Mouse (Mus musculus): ENCODE measurements around the gene Sirt5. TPM values are rescaled to one million over a fixed set of nuclear protein-coding genes. Genes with fewer than 3 reads are reported as not detected.
A peak's percentile ranks its signal among the peaks of the same experiment; 100 is the strongest.

Gene Sirt5
- polyA plus RNA-seq, 1 experiment = 9.0 TPM

DNA sequence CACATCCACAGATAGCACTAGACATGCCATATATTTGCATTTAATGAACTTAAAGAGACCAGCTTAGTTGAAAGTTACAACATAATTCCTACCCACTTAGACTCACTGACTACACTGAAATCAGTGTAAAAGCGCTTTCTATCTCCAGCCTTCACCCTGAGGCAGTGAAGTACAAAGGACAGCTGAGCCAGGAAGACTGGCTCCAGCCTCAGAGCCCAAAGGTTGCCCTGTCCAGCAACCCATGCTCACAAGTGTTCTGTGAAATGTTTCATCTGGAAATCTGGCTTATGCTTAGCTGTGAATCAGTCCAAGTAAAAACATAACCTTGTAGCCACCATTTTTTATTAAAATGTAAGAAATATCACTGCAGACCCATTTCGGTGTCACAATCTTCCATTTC is 48.3 kb downstream of the Sirt5 start:
- no peak overlapping the region for H3K4me3 ChIP-seq (replicated peaks)
- no peaks in the 10 kb centered on the region for H3K27me3 ChIP-seq (replicated peaks)
- TF ChIP-seq GATA1 (IDR thresholded peaks at IDR 0.05; ENCODE audit: borderline replicate concordance, low read length) = no peak
- no peak for TF ChIP-seq FLI1 (IDR thresholded peaks at IDR 0.05; ENCODE audit: low read length)
- H3K9me3 ChIP-seq = no peaks in the 10 kb centered on the region
- H3K36me3 ChIP-seq (replicated peaks; ENCODE audit: low read length) = peaks cover 99% of the 10 kb centered on the region
- H3K4me1 ChIP-seq = peaks cover 3% of the 10 kb centered on the region; the same call in 1 of the 2 replicates

DNA sequence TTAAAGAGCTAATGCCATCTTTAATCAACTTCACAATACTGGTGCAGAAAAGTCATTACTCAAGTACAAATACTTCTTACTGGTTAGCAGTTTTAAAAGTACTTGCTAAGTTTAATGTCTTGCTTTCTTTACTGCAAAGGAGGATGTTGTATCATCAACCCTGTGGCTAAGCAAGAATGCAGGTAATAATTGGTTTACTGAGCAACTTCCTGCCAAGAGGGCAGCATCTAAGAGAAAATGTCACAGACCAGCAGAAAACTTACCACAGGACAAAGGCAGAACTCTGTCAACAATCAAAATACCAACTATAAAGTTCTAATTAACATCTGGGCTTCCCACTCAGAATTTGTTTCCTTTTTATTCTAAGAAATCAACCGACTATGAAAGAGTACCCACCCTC is 50.0 kb downstream of the Sirt5 start:
- Histone ChIP-seq H3K36me3 (replicated peaks; ENCODE audit: low read length) (peaks cover 100% of the 10 kb centered on the region), H3K27me3 (replicated peaks) (no peaks in the 10 kb centered on the region), H3K4me1 (peaks cover 8% of the 10 kb centered on the region; the same call in 1 of the 2 replicates), H3K4me3 (replicated peaks) (no peak overlapping the region), H3K9me3 (no peaks in the 10 kb centered on the region)
- TF ChIP-seq FLI1 (IDR thresholded peaks at IDR 0.05; ENCODE audit: low read length) = no peak
- no peak for TF ChIP-seq GATA1 (IDR thresholded peaks at IDR 0.05; ENCODE audit: borderline replicate concordance, low read length)

DNA sequence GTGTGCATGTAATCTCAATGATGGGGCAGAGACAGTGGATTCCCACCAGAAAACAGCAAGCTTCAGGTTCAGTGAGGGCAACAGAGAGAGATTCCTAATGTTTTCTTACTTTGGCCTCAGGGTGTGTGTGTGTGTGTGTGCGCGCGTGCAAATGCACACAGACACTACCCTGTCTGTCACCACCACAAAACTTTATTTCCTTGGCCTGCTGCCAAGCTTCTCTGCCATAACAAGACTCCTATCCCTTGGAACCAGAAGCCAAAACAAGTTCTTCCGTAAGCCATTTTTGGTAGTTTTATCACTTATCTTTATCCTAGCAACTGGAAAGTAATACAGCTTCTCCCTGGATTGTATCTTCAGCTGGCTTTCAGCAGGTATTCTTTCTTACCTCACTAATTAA is 63.1 kb downstream of the Sirt5 start:
- Histone ChIP-seq H3K9me3 (no peaks in the 10 kb centered on the region), H3K4me1 (peaks cover 38% of the 10 kb centered on the region), H3K36me3 (replicated peaks; ENCODE audit: low read length) (peaks cover 88% of the 10 kb centered on the region), H3K27me3 (replicated peaks) (no peaks in the 10 kb centered on the region), H3K4me3 (replicated peaks) (no peak overlapping the region)
- TF ChIP-seq FLI1 (IDR thresholded peaks at IDR 0.05; ENCODE audit: low read length) (no peak), GATA1 (IDR thresholded peaks at IDR 0.05; ENCODE audit: borderline replicate concordance, low read length) (no peak)

DNA sequence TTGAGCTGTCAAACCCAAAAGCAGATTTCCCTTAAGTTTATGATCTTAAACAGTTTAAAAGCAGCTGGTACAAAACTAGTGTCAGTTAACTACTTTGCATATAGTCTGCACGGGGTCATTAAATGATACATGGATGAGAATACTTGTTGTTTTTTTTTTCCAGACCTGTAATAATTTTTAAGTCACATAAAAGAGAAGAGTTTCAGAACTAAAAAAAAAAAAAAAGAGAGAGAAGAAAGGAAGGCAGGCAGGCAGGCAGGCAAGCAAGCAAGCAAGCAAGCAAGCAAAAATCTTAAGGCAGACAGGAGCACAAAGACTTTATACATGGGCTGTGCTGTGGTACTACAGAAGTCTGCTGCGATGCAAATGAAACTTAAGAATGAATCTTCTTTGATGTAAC is 68.1 kb downstream of the Sirt5 start:
- H3K4me1 ChIP-seq = peaks cover 45% of the 10 kb centered on the region; the same call in 1 of the 2 replicates
- no peaks in the 10 kb centered on the region for H3K9me3 ChIP-seq
- TF ChIP-seq GATA1 (IDR thresholded peaks at IDR 0.05; ENCODE audit: borderline replicate concordance, low read length) (no peak), FLI1 (IDR thresholded peaks at IDR 0.05; ENCODE audit: low read length) (no peak)
- H3K27me3 ChIP-seq (replicated peaks) = no peaks in the 10 kb centered on the region
- no peak overlapping the region for H3K4me3 ChIP-seq (replicated peaks)
- peaks cover 78% of the 10 kb centered on the region for H3K36me3 ChIP-seq (replicated peaks; ENCODE audit: low read length)

DNA sequence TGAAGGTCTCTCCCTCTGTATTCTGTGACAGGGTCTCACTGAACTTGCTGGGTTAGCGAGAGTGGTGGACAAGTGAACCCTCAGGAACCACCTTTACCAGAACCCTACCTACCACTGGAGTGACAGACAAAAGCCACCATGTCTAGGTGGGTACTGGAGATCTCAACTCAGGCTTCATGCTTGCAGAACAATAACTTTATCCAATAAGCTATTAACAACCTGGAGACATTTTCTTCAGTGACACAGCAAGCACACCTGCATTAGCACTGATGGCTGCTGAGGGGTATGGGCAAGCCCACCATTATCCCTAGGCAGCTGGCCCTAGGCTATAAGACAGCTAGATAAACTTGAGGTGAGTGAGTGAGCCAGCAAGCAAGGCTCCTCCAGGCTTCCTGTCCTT is 75.1 kb downstream of the Sirt5 start:
- H3K4me3 ChIP-seq (replicated peaks) = peak overlapping the region; percentile 38
- no peak for TF ChIP-seq FLI1 (IDR thresholded peaks at IDR 0.05; ENCODE audit: low read length)
- H3K4me1 ChIP-seq = peaks cover 64% of the 10 kb centered on the region
- H3K9me3 ChIP-seq = no peaks in the 10 kb centered on the region
- no peaks in the 10 kb centered on the region for H3K27me3 ChIP-seq (replicated peaks)
- peaks cover 30% of the 10 kb centered on the region for H3K36me3 ChIP-seq (replicated peaks; ENCODE audit: low read length)

DNA sequence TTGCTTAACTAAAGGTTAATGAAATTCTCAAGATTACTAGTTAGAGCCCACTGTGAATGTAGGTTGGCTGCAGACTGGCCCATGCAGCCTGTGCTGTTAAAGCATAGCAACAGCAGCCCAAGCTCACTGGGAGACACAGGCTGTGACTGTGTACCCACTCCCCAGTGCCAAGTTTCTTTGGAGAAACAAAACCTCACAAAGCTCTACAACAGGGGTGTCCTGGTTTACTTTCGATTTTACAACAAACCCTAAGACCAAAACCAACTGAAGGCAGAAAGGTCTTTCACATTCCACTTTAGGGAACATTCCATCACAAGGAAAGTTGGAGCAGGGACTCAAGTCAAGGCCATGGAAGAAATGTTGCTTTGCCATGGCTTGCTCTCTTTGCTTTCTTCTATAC is 77.3 kb downstream of the Sirt5 start:
- no peak for TF ChIP-seq FLI1 (IDR thresholded peaks at IDR 0.05; ENCODE audit: low read length)
- no peak for TF ChIP-seq GATA1 (IDR thresholded peaks at IDR 0.05; ENCODE audit: borderline replicate concordance, low read length)
- H3K9me3 ChIP-seq = no peaks in the 10 kb centered on the region
- H3K27me3 ChIP-seq (replicated peaks) = no peaks in the 10 kb centered on the region
- peaks cover 33% of the 10 kb centered on the region for H3K36me3 ChIP-seq (replicated peaks; ENCODE audit: low read length)
- H3K4me3 ChIP-seq (replicated peaks) = peak overlapping the region; percentile 54
- peaks cover 73% of the 10 kb centered on the region for H3K4me1 ChIP-seq

DNA sequence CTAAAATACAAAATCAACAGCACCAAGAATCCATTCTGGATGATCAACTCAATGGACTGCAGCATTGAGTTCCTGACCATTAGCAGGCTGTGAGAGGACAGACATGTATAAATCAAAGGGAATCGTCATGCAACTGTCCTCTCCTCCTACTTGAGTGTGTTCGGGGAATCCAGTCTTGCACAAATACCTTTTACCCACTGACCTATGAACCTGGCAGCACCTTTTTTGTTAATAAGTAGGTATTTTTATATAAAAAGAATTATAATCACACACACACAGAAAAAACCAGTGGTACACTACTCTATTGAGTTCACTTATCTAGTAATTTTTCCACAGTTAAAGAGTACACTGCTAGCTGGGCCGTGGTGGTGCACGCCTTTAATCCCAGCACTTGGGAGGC is 78.4 kb downstream of the Sirt5 start:
- Histone ChIP-seq H3K9me3 (no peaks in the 10 kb centered on the region), H3K36me3 (replicated peaks; ENCODE audit: low read length) (peaks cover 23% of the 10 kb centered on the region), H3K4me3 (replicated peaks) (no peak overlapping the region), H3K4me1 (peaks cover 82% of the 10 kb centered on the region), H3K27me3 (replicated peaks) (no peaks in the 10 kb centered on the region)
- TF ChIP-seq GATA1 (IDR thresholded peaks at IDR 0.05; ENCODE audit: borderline replicate concordance, low read length) (no peak), FLI1 (IDR thresholded peaks at IDR 0.05; ENCODE audit: low read length) (no peak)

DNA sequence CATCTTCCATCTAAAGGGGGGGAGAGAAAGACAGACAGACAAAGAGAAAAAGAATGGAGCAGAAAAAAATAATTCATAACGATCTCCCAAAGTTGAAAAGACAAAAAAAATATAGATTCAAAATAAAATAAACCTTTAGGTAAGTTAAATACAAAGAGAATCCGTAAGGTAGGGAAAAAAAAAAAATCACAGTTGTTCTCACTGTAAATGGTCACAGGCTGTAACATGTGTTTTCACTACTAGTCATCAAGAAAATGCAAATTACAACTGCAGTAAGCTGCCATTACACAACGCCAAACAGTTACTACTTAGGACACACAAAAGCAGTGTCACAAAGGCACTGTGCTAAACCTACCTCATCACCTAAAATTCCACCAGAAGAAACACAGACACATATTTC is 79.4 kb downstream of the Sirt5 start:
- Histone ChIP-seq H3K4me1 (peaks cover 81% of the 10 kb centered on the region), H3K27me3 (replicated peaks) (no peaks in the 10 kb centered on the region), H3K36me3 (replicated peaks; ENCODE audit: low read length) (peaks cover 17% of the 10 kb centered on the region), H3K9me3 (no peaks in the 10 kb centered on the region), H3K4me3 (replicated peaks) (no peak overlapping the region)
- no peak for TF ChIP-seq GATA1 (IDR thresholded peaks at IDR 0.05; ENCODE audit: borderline replicate concordance, low read length)
- TF ChIP-seq FLI1 (IDR thresholded peaks at IDR 0.05; ENCODE audit: low read length) = no peak

Other genes with a start within 250 kb of the Sirt5 start
- gene Tbc1d7, start 194.0 kb upstream of the Sirt5 start, polyA plus RNA-seq (2012; ENCODE audit: insufficient read depth, low replicate concordance) = 2.7 and 6.9 TPM in 2 replicates
- 5.5 and 23.4 TPM in 2 replicates for gene Gfod1, start 61.3 kb upstream of the Sirt5 start, polyA plus RNA-seq (2012; ENCODE audit: insufficient read depth, low replicate concordance)
- gene Nol7, start 32.9 kb downstream of the Sirt5 start, polyA plus RNA-seq (2012; ENCODE audit: insufficient read depth, low replicate concordance) = 91.2 and 260 TPM in 2 replicates
- gene Ranbp9, start 115.8 kb downstream of the Sirt5 start, polyA plus RNA-seq (2012; ENCODE audit: insufficient read depth, low replicate concordance) = 15.7 and 40.8 TPM in 2 replicates
- 7.8 and 17.5 TPM in 2 replicates for gene Mcur1, start 194.7 kb downstream of the Sirt5 start, polyA plus RNA-seq (2012; ENCODE audit: insufficient read depth, low replicate concordance)

All from megakaryocyte, embryonic 14.5 days (primary cell).